Mouse (Mus musculus) kidney, adult 2 months (tissue): Measurements from ENCODE around the gene Ccer1.

Experiments used
- CTCF ChIP-seq: fragments of 200-500 bp; conservative IDR thresholded peaks from 2 replicates; pipeline ENCODE4 v1.5.1; 2011; ENCODE audit warnings: low read depth, mild to moderate bottlenecking, control low read depth, low read length, moderate library complexity, mixed read lengths; ENCODE audit not compliant: insufficient read depth, insufficient read length
- POLR2A ChIP-seq: fragments of 200-500 bp; IDR thresholded peaks from one replicate; pipeline ENCODE4 v1.6.1; 2011; ENCODE audit warnings: low read depth, low read length, control low read depth

GRCm38 (mm10) chr10:97718021-97718420 lies 25.2 kb downstream of the Ccer1 start:
- TF ChIP-seq CTCF (no peak), POLR2A (no peak)
